Mouse (Mus musculus) T-helper 17 cell (primary cell): ENCODE results near the gene Telo2.

Experiments used
- in situ Hi-C, 2 experiments: fragments of 300-600 bp; cut with MboI, MseI; formaldehyde crosslinking; loops; 1 replicate in 1 of 2; 2 replicates in 1 of 2; pipeline ENCODE4 v1.15.1; 2025; ENCODE audit warnings: high pct_unique_total_duplicates in 2 of 2

Gene Telo2

DNA sequence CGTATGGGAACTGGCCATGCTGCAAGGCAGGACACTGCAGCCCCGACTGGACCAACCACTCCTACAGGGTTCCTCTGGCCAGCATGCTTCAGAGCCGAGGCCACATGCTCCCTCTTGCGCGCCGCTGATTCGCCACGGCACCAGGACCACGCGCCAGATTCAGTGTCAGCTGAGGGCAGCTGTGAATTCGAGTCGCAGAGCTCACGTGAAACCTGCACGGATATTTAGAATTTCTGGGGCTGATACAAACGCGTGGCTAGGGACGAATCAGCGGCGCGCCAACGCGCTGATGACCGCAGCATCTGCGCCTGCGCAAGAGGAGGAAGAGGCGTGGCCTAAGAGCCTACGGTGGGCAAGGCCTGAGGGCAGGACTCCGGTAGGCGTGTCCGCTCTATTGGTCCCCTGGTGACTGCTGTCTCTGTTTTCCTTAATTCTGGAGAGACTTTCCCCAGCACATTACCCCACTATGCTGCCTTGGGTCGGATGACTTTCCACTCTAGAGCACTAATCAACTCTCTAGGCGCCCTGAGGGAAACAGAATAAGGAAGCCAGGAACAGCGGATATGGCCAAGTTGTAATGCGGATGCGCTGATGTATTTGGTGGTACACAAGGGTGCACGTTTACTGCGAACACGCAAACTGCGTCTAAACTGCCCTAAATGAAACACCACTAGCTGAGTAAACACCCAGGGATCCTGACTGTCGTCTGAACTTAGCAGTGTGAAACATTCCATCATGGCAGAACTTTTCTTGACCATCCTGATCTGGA is at the start of gene Telo2:
Gene Telo2, minus strand, starts transcription at position 304 of the 769 bp plus-strand sequence.
- in situ Hi-C loops: no loop called here

DNA sequence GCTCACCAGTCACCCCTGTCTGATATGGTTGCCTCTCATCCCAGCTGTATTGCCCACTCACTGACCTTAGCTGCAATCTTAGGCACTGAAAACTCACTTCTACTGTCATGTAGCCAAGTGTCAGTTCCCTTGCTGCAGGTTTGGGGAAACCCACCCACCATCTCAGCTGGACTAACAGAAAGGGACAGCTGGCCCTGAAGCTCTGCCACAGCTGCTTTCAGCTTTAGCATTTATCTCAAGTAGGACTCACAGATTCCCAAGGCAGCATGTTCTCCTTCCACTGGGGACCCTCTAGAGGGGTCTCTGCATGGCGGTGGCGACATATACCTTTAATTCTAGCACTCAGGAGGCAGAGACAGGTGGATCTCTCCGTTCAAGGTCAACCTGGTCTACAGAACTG is 49.0 kb upstream of the Telo2 start:
- in situ Hi-C loops: no loop called here

DNA sequence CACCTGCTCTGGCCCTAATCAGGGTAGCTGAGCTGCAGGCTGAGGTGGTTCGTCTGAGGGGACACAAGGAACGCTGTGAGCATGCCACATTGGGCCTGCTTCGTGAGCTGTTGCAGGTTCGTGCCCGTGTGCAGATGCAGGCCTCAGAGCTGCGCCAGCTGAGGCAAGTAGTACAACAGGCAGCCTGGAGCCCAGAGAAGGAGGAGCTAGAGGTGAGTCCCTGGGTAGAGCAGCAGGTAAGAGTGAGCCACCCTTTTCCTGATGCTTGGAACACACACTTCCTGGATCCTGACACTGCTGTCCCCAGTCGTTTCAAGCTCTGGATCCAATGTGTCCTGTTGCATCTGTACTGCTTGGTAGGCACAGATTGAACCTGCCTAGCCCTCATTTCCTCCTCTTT is 47.6 kb upstream of the Telo2 start:
- in situ Hi-C loops: no loop called here

DNA sequence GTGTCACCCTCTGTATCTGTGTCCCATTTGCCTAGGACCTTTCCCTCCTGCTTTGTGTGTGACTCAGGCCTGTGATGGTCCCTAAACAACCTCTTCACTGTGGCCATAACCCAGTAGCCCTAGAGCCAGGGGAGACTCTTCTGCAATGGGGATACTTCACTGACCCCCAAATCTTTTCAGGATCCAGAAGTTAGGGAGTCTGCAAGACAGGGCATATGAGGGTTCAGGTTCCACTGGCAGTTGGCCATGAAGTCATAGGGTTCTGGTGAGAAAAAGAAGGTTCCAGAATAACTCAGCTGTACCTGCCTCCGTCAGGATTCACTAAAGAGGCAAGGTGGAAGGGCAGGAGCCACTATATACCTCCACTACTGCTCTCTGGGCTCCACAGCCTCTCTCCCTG is 46.4 kb upstream of the Telo2 start, which contains the start of gene Ccdc154:
Gene Ccdc154, plus strand, starts transcription at position 301 of the 400 bp plus-strand sequence.
- in situ Hi-C loops: no loop called here

DNA sequence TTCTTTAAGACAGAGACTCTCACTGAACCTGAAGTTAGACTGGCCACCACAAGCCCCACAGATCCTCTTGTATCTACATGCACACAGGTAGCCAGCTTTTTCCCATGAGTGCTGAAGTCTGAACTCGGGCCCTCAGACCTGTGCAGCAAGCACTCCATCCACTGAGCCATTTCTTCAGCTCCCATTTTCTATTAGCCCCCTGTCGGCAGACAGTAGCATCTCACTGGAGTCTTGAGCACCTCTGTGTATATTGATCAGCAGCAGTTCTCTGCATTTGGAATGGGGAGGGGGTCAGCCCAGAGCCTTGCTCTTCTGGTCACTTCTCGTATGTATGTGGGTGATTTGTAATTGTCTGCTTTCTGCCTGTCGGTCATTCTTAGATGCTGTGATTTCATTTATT is 24.2 kb upstream of the Telo2 start:
- in situ Hi-C loops: no loop called here

DNA sequence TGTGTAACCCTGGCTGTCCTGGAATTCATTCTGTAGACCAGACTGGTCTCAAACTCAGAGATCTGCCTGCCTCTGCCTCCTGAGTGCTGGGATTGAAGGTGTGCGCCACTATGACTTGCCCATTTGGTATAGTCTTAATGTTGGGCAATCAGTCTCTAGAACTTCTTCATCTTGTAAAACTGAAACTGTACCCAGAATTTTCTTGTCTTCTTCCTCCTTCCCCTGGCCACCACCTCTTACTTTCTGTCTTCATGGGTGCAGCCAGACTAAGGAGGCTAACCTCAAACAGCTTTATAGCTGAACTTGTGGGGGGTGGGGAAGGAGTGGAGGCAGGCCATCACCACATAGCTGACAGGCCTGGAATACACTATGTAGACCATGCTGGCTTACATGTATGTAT is 23.0 kb upstream of the Telo2 start:
- in situ Hi-C loops: no loop called here

DNA sequence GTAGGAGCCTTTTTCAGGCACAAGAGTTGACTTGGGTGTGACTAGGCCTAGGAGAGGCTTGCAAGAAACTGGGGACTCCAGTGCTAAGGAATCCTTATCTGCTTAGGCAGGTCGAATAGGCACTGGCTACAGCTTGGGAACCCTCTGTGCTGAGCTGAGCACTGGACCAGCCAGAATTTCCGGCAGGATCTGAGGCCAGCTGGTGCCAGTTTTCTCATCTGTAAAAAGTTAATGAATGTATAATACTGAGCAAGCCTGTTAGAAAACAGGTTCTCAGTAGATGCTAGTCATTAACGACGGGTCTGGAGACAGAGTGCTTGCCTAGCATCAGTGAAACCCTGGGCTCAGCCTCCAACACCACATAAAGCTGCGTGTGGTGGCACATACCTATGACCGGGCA is 19.9 kb upstream of the Telo2 start:
- in situ Hi-C loops: no loop called here

DNA sequence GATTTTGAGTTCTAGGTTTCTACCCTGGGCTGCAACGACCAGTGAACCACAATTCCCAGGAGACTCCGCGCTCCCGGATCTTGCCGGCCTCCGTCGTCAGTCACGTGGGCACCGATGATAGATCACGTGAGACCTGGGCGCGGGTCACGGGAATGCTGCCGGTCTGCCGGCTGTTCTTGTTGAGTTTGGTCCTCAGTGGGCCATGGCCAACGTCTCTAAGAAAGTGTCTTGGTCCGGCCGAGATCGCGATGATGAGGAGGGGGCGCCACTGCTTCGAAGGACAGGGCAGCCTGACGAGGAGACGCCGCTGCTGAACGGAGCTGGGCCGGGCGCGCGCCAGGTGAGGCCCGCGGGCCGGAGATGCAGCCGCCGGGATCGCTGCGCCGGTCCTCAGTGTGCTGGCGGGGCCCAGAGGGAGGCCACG is 17.5 kb upstream of the Telo2 start, which contains the start of gene Clcn7:
Gene Clcn7, plus strand, starts transcription at position 117 of the 424 bp plus-strand sequence.
- in situ Hi-C loops: no loop called here

DNA sequence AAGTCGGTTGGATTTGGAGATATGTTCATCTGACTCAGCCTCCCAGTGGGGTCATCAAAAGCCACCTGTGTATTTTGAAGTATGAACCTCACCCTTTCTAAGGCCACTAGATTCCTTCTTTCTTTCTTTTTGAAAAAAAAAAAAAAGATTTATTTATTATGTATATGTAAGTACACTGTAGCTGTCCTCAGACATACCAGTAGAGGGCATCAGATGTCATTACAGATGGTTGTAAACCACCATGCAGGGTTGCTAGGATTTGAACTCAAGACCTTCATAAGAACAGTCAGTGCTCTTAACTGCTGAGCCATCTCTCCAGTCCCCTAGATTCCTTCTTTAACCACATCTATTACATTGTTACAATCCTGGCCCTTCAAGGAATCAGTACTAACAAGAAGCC is 14.3 kb upstream of the Telo2 start:
- in situ Hi-C loops: no loop called here

DNA sequence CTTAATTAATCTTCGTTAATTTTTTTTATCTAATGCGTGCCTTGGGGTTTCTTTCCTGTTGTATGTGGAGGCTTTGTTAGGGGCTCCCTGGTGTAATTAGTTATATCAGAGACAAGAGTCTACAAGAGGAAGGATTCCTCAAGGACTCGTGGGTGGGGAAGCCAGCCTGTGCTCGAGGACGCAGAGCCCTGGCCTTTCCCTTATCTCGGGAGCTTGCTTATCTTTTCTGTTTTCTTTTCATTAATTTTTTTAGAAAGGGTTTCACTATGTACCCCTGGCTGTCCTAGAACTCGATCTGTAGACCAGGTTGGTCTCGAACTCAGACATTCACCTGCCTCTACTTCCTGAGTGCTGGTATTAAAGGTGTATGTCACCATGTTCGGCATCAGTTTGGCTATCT is 11.9 kb upstream of the Telo2 start:
- in situ Hi-C loops: loop anchor here in 1 of 2 experiments (10.0 kb wide), 1 partner anchor 993 kb away; no protein-coding TSS in a partner anchor

DNA sequence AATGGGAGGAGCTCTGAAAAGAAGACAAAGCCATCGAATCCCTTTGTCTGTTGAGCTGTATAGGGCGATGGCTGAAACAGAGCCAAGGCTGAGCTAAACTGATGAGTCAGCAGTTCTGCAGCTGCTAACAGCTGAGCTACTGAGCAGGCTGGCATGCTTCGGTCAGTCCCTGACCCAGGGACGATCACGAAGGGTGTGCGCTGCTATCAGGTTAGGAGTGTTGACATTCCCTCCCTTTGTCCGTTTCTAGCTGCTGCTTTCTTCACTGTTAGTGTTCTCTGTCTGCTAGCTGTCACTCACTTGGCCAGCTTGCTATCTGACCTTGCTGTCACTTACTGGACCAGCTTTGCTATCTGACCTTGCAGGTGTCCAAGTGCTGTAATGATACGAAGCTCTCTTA is 11.3 kb upstream of the Telo2 start:
- in situ Hi-C loops: loop anchor here in 1 of 2 experiments (10.0 kb wide), 1 partner anchor 992 kb away; no protein-coding TSS in a partner anchor

DNA sequence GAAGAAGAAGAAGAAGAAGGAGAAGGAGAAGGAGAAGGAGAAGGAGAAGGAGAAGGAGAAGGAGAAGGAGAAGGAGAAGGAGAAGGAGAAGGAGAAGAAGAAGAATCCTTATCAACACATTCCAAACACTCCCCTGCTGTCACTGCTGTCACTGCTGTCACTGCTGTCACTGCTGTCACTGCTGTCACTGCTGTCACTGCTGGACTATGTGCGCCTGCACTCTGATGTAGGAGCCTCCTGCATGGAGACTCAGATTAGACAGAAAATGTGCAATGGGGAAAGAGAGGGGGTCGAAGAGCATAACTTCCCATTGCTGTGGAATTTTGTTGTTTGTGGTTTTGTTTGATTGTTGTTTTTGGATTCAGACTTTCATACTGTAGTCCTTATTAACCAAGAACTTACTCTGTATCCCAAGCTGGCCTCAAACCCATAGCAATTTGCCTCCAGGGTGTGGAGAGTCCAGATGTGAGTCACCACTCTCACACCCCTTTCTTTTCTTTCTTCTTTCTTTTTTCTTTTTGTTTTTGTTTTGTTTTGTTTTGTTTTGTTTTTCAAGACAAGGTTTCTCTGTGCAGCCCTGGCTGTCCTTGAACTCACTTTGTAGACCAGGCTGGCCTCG is 9.8 kb upstream of the Telo2 start:
- in situ Hi-C loops: loop anchor here in 1 of 2 experiments (10.0 kb wide), 1 partner anchor 991 kb away; no protein-coding TSS in a partner anchor

DNA sequence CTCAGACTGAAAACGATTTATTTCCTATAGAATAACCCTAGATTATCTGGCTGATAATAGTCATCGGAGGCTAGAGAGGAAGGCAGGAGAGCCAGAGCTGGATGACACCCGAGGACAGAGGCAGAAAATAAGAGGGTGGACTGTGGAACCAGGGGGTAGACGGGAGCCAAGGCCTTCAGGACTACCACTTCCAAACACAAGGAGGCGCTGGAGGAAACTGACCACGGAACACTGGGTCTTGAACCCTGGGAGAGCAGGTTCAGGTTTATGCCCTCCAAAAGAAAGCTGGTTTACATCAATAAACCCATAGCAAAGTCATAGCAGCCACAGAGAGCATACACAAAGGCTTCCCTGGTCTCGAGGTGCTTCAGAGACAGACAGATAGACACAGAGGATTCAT is 8.2 kb upstream of the Telo2 start:
- in situ Hi-C loops: loop anchor here (5.0 to 10.0 kb wide), 2 partner anchors 158 to 989 kb away; no protein-coding TSS in a partner anchor

DNA sequence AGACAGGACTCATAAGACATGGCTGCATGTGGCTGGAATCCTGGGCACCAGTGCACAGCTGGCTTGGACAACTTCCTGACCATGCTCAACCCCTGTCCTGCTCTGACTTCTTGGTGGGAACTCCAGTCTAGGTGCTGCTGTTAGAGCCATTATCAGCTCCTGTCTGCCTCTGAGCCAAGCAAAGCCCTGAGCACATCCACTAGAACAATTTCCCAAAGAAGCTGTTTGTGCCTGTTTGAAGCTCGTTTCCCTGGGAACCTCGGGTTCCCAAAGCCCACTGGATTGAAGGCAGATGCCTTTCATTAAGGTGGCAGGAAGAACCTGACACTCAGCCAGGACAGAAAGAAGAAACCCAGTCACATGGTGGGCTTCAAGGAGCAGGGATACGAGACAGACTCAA is 4.6 kb upstream of the Telo2 start, which contains the start of gene Ptx4:
Gene Ptx4, plus strand, starts transcription at position 355 of the 400 bp plus-strand sequence.
- in situ Hi-C loops: loop anchor here (5.0 to 10.0 kb wide), 2 partner anchors 162 to 986 kb away; no protein-coding TSS in a partner anchor

DNA sequence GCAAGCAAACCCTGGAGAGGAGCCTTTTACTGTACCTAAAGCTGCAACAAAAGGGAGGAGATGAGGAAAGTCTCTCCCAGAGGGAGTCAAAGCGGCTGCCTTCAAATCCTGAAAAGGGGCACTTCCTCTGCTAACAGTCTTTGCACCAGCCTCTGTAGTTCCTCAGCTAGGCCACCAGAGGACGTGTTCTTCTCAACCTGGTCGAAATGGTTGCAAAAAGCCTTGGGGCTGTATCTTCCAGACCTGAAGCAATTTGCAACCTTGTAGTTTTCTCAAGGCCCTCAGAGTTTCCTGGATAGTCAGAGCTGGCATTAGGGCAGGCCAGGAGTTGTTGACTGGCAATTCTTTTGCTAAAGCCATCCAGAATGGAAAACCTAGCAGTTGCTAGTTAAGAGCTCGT is 1.5 kb upstream of the Telo2 start:
- in situ Hi-C loops: no loop called here

DNA sequence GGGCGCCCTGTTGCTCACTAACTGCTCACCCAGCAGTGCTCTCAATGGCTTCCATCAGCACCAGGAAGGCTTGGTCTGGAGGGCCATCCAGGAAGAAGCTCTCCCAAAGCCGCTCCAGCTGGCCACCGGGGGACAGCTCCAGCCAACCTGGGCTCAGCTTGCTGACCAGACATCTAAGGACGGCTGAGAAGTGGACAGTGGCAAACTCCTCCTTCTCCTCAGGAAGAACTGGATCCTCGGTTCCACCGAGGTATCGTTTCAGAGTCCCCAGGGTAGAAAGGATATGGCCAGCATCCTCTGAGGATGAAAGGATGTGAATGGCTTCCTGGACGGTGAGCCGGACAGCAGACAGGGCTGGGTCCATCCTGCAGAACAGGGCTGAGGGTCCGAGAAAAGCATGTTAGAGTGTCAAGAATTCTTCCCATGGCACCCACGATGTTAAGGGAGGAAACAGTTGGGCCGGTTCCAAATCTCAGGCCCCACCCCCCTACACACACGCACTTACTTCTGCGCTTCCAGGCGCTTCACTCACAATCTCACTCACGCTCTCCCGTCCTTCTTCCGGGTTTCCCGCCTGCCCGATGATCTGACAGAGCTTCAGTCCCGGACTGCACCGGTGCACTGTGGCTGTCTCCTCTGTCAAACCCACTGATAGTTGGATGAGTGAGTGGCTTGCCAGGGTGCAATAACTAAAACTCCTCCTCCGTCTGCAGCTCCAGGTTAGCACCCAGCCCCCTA is 690 bp downstream of the Telo2 start:
- in situ Hi-C loops: no loop called here

DNA sequence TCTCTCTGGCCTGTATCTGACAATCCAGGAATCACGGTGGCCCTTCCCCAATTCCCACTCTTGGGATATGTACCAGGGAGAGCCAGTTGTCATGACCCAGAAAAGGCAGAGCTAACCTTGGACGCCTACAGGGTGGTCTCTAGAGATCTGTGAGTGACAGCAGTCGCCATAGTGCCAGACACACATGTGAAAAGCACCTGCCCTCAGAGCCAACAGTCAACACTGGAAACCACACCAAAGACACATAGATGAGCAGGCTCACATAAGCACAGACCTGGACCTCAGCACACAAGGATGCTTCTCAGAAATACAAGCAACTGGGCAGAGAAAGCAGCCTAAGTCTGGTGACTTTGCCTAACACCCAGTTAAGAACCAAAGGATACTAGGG is 3.4 kb downstream of the Telo2 start:
- in situ Hi-C loops: no loop called here

DNA sequence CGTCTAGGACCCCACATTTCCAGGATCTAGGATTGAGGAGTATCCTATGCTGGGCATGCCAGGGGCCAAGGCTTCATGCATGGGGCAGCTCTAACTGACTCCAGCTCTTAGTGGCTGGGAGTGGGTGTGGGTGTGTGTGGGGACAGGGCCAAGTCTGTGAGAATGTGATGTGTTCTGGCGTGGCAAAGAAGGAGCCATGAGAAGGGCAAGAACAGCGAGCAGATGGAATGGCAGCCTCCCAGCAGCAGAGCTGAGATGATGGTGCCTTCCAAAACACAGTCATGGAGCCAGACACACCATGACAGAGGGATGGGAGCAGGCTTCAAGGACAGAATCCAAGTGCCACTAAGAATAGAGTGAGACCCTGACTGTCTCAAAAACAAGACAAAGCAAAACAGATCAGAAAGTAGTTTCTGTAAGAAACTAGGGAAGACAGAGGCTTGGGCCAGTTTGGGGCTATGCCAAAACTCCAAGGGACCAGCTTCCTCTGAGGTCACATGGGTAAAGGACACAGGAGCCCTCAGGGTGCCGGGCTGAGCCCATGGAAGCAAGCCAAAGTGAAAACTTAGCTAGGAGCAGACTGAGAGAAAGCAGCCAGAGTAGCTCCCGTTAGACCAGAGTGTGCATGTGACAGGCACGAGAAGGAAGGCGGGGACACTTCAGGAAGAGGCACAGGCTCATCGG is 3.9 kb downstream of the Telo2 start:
- in situ Hi-C loops: no loop called here

DNA sequence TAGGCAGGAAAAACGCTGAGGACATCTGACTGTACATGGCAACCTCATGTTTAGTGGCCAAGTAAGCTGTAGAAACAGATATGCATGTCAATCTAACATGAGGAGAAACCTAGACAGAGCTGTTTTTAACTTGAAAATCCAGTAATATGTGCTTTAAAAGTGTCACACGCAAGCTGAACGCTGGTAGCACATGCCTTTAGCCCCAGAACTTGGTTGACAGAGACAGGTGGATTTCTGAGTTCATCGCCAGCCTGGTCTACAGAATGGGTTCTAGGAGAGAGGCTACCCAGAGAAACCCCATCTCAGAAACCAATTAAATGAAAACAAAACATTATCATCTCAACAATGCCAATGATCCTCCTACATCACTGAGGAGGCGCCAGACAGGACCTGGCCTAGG is 4.5 kb downstream of the Telo2 start:
- in situ Hi-C loops: no loop called here

DNA sequence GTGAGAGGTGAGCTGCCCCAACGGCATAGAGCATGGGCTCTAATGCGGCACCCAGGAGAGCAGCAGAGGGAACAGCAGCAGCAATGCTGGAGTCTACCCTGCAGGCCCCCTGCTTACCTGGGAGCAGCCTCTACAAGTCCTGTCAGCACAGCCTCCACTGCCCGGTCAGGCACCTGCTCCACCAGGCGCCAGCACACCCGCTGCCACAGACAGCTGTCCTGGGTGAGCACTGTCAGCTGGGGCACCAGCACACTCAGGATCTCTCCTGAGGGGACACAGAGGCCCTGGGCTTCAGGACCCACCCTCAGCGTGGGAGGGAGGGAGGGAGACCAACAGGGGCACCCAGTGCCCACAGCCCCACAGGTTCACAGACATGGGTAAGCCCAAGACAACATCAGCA is 5.2 kb downstream of the Telo2 start:
- in situ Hi-C loops: no loop called here

DNA sequence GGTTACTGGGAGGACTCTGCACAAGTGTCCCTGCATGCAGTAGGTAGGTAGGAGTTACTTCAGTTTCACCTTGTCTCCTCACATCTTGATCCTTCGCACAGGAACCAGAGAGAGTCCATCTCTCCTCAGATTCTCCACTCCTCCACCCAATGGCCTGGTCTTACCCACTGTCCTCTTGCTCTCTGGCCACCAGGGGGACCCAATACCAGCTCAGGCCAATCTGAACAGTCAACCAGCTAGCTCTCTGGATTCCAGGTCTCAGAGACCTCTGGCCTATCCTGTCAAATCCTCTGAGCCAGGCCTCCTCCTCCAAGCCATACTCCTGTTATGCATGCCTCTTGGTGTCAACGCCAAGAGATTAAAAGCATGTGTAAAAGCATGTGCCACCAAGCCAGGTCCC is 6.2 kb downstream of the Telo2 start:
- in situ Hi-C loops: no loop called here
